Mouse (Mus musculus) cerebral cortex, adult 2 months (tissue): ENCODE results near the gene Ackr3.

Source experiments
- WGBS: fragments of 180-500 bp; shearing (Covaris S2); methylation state at CpG from one replicate; pipeline ENCODE4 v1.1.7; 2018; 5-methylcytosine and 5-hydroxymethylcytosine counted together

The Ackr3 gene

GRCm38 (mm10) chr1:90260704-90261581, 57.2 kb downstream of the Ackr3 start:
- 91% methylated on average over 11 of the region's 11 CpGs for WGBS

- 71% methylated on average over 8 of the region's 8 CpGs for WGBS
Measured at GRCm38 (mm10) chr1:90262380-90262779, 58.6 kb downstream of the Ackr3 start.
